Mouse (Mus musculus) kidney, embryonic 16.5 days (tissue): ENCODE measurements around the gene Gpd1. TPM values are rescaled to one million over a fixed set of nuclear protein-coding genes. Genes with fewer than 3 reads are reported as not detected.
A peak's percentile ranks its signal among the peaks of the same experiment; 100 is the strongest.

Experiments used
- ATAC-seq: fragments of 200-750 bp; cut with Nextera tagmentation; 2 replicates; pipeline ENCODE4 v1.8.0; 2017; ENCODE audit warnings: moderate TSS enrichment; ENCODE audit not compliant: low FRiP score, low TSS enrichment
- H3K27ac ChIP-seq: fragments of 300-500 bp; sonication (generic); 2 replicates; pipeline ENCODE4 v1.5.1; 2014; ENCODE audit warnings: low read length
- H3K27me3 ChIP-seq: fragments of 300-500 bp; sonication (generic); 2 replicates; pipeline ENCODE4 v1.6.1; 2014; ENCODE audit warnings: low read length, control low read depth, mixed read lengths; ENCODE audit not compliant: insufficient read depth
- H3K36me3 ChIP-seq: fragments of 300-500 bp; sonication (generic); 2 replicates; pipeline ENCODE4 v1.6.1; 2014; ENCODE audit warnings: low read length, control low read depth, mixed read lengths; ENCODE audit not compliant: insufficient read depth
- H3K4me1 ChIP-seq: fragments of 300-500 bp; sonication (generic); 2 replicates; pipeline ENCODE4 v1.6.1; 2014; ENCODE audit warnings: low read length, control low read depth, mixed read lengths; ENCODE audit not compliant: insufficient read depth
- H3K4me2 ChIP-seq: fragments of 300-500 bp; sonication (generic); replicated peaks from 2 replicates; pipeline ENCODE4 v1.6.1; 2014; ENCODE audit warnings: low read depth, low read length
- H3K4me3 ChIP-seq: fragments of 300-500 bp; sonication (generic); 2 replicates; pipeline ENCODE4 v1.5.1; 2014; ENCODE audit warnings: mild to moderate bottlenecking, low read length
- H3K9ac ChIP-seq: fragments of 300-500 bp; sonication (generic); replicated peaks from 2 replicates; pipeline ENCODE4 v1.6.1; 2014; ENCODE audit warnings: low read length
- H3K9me3 ChIP-seq: fragments of 300-500 bp; sonication (generic); 2 replicates; pipeline ENCODE4 v1.6.1; 2016; ENCODE audit warnings: low read length, control low read depth
- WGBS: fragments of 180-500 bp; shearing (Covaris S2); extraction: QIAGEN DNeasy Blood & Tissue Kit; methylation state at CpG from one replicate; pipeline ENCODE4 v1.1.7; 2014; 5-methylcytosine and 5-hydroxymethylcytosine counted together
- polyA plus RNA-seq: library from polyadenylated mRNA; unstranded; fragments of >200 nt; fragmentation: Nextera tagmentation; extraction: Ambion mirVana; gene quantifications from 2 replicates; pipeline ENCODE4 v1.2.1, GENCODE M21; 2015

Gene Gpd1
- polyA plus RNA-seq, 1 experiment from 2014 or later = 45.4 TPM

DNA sequence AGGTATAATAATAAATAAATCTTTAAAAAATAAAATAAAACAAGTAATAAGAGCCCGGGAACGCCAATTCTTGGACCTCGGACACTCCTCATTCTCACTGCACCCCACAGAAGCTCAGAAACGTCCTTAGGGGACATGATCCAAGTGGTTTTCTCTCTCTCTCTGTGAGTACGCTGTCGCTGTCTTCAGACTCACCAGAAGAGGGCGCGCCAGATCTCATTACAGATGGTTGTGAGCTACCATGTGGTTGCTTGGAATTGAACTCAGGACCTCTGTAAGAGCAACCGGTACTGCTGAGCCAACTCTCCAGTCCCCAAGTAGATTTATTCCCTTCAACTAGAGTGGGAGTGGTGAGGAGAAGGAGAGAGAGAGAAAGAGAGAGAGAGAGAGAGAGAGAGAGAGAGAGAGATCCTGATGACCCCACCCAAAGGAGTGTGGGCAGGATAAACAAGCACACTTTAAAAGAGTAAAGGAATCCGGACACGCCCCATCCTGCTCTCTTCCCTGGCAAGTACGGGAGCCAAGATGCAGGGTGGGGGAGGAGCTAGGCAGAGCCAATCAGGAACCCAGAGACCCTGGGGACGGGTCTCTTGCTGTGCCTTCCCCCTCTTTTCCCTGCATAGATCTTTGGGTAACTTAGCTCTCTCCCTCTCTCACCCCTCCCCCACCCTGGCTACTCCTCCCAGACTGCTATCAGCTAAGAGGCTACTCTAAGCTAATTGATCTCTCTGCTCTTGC is 39.1 kb upstream of the Gpd1 start:
- no peaks in the 10 kb centered on the region for H3K9me3 ChIP-seq
- H3K4me2 ChIP-seq = no peak overlapping the region
- H3K9ac ChIP-seq = no peak overlapping the region
- peaks cover 11% of the 10 kb centered on the region; the same call in 1 of the 2 replicates for H3K27me3 ChIP-seq
- H3K4me1 ChIP-seq = no peaks in the 10 kb centered on the region
- no peak overlapping the region for H3K27ac ChIP-seq
- ATAC-seq = no peak
- H3K36me3 ChIP-seq = no peaks in the 10 kb centered on the region
- 16% methylated on average over 13 of the region's 13 CpGs for WGBS
- no peak overlapping the region for H3K4me3 ChIP-seq

DNA sequence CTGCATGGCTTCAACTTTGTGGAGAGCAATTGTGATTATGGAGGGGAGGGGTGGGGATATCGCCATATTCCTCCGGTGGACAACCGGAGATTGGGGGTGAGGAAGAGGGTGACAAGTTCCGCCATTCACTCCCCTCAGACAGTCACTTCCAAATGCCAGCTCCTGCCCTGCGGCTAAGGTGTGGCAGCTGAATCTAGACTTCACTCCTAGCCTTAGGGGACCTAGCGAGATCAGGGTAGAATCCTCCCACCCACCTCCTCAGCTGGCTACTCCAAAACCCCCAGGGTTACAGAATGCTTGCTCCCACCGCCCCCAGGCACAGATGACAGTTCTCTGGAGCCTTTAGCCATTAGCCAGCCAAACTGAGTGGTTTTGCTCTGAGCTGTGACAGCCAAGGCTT is 38.3 kb upstream of the Gpd1 start:
- Histone ChIP-seq H3K36me3 (no peaks in the 10 kb centered on the region), H3K27me3 (peaks cover 4% of the 10 kb centered on the region; the same call in 1 of the 2 replicates), H3K4me2 (no peak overlapping the region), H3K4me3 (no peak overlapping the region), H3K27ac (no peak overlapping the region), H3K9me3 (no peaks in the 10 kb centered on the region), H3K9ac (no peak overlapping the region), H3K4me1 (no peaks in the 10 kb centered on the region)
- 48% methylated on average over 7 of the region's 7 CpGs for WGBS
- no peak for ATAC-seq

DNA sequence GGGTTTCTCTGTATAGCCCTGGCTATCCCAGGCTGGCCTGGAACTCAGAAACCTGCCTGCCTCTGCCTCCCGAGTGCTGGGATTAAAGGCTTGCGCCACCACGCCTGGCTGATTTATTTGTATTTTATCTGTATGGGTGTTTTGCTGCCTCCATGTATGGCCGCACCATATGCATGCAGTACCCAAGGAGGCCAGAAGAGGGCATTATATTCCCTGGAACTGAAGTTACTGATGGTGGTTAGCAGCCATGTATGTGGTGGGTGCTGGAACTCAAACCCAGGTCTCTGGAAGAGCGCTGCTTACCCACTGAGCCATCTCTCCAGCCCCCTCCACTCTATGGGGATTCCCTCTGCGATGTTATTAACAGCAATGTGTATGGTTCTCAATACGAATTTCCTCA is 34.4 kb upstream of the Gpd1 start:
- H3K4me3 ChIP-seq = no peak overlapping the region
- WGBS = 87% methylated on average over 7 of the region's 7 CpGs

DNA sequence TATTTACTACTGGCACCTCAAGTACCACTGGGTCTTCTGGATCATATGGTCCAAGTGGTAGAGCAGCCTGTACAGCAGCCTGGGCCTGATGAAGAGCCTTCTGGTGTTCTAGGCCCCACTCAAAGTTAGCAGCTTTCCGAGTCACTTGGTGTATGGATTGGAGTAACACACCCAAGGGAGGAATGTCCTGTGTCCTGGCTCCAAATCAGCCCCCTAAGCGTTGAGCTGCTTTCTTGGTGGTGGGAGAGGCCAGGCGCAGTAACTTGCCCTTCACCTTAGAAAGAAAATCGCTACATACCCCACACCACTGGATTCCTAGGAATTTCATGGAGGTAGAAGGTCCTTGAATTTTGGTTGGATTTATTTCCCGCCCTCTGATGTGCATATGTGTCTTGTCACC is 33.2 kb upstream of the Gpd1 start:
- Histone ChIP-seq H3K9ac (no peak overlapping the region), H3K4me1 (no peaks in the 10 kb centered on the region), H3K4me2 (no peak overlapping the region), H3K36me3 (no peaks in the 10 kb centered on the region), H3K4me3 (no peak overlapping the region), H3K27me3 (no peaks in the 10 kb centered on the region), H3K9me3 (no peaks in the 10 kb centered on the region), H3K27ac (no peak overlapping the region)
- WGBS = 91% methylated on average over 5 of the region's 5 CpGs
- ATAC-seq = no peak

More for the DNA sequence above, 34.4 kb upstream of the Gpd1 start:
- Histone ChIP-seq H3K4me2 (no peak overlapping the region), H3K9me3 (no peaks in the 10 kb centered on the region), H3K9ac (no peak overlapping the region), H3K4me1 (no peaks in the 10 kb centered on the region), H3K36me3 (no peaks in the 10 kb centered on the region), H3K27ac (no peak overlapping the region), H3K27me3 (no peaks in the 10 kb centered on the region)
- no peak for ATAC-seq

DNA sequence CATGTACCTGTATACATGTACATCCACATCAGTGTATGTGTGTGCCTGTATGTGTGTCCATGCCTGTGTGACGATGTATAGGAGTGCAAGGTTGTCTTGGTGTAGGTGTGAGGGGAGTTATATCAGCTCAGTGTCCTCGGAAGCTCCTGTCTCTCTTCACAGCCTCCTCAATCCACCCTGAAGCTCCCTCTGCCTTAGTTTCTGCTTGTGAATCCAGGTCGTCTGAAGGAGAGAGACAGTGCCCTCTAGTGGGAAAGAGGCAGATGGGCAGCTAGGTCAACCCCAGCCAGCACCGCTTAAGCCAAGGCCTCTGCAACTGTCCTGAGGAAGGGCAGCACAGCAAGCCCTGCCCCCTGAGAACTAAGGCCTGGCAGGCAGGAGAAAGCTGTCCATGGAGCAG is 28.6 kb upstream of the Gpd1 start:
- H3K27ac ChIP-seq = no peak overlapping the region
- ATAC-seq = no peak
- no peaks in the 10 kb centered on the region for H3K36me3 ChIP-seq
- no peak overlapping the region for H3K4me3 ChIP-seq
- H3K4me1 ChIP-seq = no peaks in the 10 kb centered on the region
- H3K9ac ChIP-seq = no peak overlapping the region
- H3K9me3 ChIP-seq = no peaks in the 10 kb centered on the region
- WGBS = 3% methylated on average over 4 of the region's 4 CpGs
- no peaks in the 10 kb centered on the region for H3K27me3 ChIP-seq
- no peak overlapping the region for H3K4me2 ChIP-seq

DNA sequence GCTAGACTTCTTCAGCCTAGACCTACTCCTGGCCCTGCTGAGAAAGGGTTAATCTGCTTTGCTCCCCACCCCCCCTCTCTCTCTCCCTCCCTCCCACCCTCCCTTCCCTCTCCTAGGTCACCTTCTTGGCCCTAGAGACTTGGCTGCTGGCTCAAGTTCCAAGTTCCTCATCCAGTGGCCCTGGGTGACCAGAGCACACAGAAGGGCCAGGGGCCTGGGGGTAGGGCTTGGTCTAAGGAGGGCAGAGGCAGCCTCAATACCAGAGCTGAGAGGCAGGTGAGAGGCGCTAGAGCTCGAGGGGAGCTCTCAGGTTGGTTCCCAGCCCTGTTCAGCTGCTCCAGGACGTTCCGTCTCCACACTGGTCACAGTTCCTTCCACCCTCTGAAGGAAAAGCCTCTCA is 26.4 kb upstream of the Gpd1 start:
- no peak overlapping the region for H3K27ac ChIP-seq
- H3K9me3 ChIP-seq = no peaks in the 10 kb centered on the region
- ATAC-seq = no peak
- H3K4me2 ChIP-seq = no peak overlapping the region
- no peaks in the 10 kb centered on the region for H3K36me3 ChIP-seq
- H3K4me1 ChIP-seq = no peaks in the 10 kb centered on the region
- no peak overlapping the region for H3K9ac ChIP-seq
- H3K4me3 ChIP-seq = no peak overlapping the region
- H3K27me3 ChIP-seq = no peaks in the 10 kb centered on the region
- WGBS = 3% methylated on average over 4 of the region's 4 CpGs

DNA sequence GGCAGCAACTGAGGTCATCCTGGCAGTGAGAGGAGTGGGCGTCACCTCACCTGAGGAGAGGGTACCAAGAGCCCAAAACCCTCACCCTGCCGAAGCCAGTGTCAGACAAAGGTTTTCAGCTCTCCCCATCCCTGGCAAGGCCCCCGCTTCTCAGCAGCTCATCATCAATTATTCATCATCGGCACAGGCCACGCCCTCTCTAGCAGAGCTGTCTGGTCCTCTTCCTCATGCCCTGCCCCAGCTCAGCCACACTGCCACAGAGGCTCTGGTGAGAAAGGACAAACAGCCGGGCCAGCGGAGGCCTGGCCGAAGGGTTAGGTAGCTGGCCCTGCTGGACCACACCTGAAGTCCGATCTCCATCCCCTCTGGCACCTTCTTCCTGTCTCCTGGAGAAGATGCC is 25.3 kb upstream of the Gpd1 start:
- no peaks in the 10 kb centered on the region for H3K4me1 ChIP-seq
- no peak overlapping the region for H3K4me3 ChIP-seq
- H3K36me3 ChIP-seq = no peaks in the 10 kb centered on the region
- no peaks in the 10 kb centered on the region for H3K9me3 ChIP-seq
- no peak for ATAC-seq
- WGBS = 45% methylated on average over 9 of the region's 9 CpGs
- H3K9ac ChIP-seq = no peak overlapping the region
- H3K4me2 ChIP-seq = no peak overlapping the region
- no peak overlapping the region for H3K27ac ChIP-seq
- no peaks in the 10 kb centered on the region for H3K27me3 ChIP-seq

DNA sequence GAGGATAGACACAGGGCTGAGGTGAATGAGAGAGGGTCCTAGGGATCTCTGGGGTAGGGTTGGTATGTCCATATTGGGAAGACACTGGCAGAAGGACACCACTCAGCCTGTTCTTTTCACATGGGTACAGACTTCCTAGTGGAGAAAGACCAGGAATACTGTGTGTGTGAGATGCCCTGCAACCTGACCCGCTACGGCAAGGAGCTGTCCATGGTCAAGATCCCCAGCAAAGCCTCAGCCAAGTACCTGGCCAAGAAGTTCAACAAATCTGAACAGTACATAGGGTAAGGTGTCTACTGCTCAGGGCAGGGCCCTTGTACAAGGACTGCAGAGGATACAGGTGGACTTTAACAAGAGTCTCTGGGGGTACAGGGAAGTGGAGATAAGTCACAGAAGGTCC is 20.0 kb upstream of the Gpd1 start:
- Histone ChIP-seq H3K9me3 (no peaks in the 10 kb centered on the region), H3K27ac (no peak overlapping the region), H3K27me3 (no peaks in the 10 kb centered on the region), H3K4me1 (peaks cover 9% of the 10 kb centered on the region; the same call in 1 of the 2 replicates), H3K9ac (no peak overlapping the region), H3K4me3 (no peak overlapping the region), H3K36me3 (no peaks in the 10 kb centered on the region), H3K4me2 (no peak overlapping the region)
- 8% methylated on average over 2 of the region's 2 CpGs for WGBS
- ATAC-seq = no peak

DNA sequence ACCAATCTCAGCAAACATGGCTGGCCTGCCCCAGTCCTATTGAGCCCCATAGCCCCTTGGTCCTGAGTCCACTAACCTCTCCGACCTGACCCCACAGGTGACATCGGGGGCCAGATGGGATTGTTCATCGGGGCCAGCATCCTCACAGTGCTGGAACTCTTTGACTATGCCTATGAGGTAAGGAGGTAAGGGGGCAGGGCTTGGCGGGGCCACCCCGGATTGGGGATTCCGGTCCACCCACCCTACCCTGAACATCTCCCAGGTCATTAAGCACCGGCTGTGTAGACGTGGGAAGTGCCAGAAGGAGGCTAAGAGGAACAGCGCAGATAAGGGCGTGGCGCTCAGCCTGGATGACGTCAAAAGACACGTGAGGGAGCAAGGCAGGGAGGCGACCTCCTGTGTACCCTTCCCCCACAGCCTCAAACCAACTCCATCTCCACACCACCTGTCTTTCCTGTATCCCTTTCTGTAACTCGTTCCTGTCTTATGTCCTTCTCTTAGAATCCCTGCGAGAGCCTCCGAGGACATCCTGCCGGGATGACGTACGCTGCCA is 18.7 kb upstream of the Gpd1 start:
- Histone ChIP-seq H3K4me1 (peaks cover 19% of the 10 kb centered on the region), H3K9me3 (no peaks in the 10 kb centered on the region), H3K27ac (no peak overlapping the region), H3K4me2 (peak overlapping the region; percentile 32), H3K27me3 (no peaks in the 10 kb centered on the region), H3K36me3 (no peaks in the 10 kb centered on the region), H3K4me3 (no peak overlapping the region), H3K9ac (no peak overlapping the region)
- WGBS = 32% methylated on average over 20 of the region's 20 CpGs
- no peak for ATAC-seq

DNA sequence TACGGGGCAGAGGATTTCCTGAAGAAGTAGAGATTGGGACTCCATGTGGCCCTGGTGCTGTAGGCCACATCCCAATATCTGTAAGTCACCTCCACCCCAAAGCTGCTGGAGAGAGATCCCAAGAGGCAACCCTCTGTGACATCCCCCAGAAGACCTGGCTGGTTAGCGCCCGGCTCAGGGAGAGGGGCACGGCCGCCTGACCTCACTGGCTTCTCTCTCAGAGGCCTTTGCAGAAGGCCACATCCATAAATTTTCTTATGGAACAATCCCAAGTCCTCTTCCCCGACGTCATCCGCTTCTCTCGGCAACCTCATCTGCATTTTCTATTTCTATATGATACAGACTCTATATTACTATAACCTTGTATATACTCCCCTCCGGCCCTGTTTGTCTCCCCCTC is 17.6 kb upstream of the Gpd1 start:
- peaks cover 30% of the 10 kb centered on the region for H3K4me1 ChIP-seq
- no peak overlapping the region for H3K4me3 ChIP-seq
- H3K27ac ChIP-seq = no peak overlapping the region
- 74% methylated on average over 10 of the region's 10 CpGs for WGBS
- no peak overlapping the region for H3K4me2 ChIP-seq
- H3K27me3 ChIP-seq = no peaks in the 10 kb centered on the region
- H3K36me3 ChIP-seq = peaks cover 11% of the 10 kb centered on the region; the same call in 1 of the 2 replicates
- no peak overlapping the region for H3K9ac ChIP-seq
- H3K9me3 ChIP-seq = no peaks in the 10 kb centered on the region
- no peak for ATAC-seq
